Mouse (Mus musculus) heart, adult 2 months (tissue): Measurements from ENCODE around the gene Ep300.

ENCODE experiments used
- EP300 ChIP-seq: fragments of 200-500 bp; IDR thresholded peaks from 2 replicates; pipeline ENCODE4 v1.6.1; 2011; ENCODE audit warnings: low read depth, low read length, control low read depth; ENCODE audit not compliant: insufficient read depth
- POLR2A ChIP-seq: fragments of 200-500 bp; IDR thresholded peaks from 2 replicates; pipeline ENCODE4 v1.6.1; 2011; ENCODE audit warnings: mild to moderate bottlenecking, low read depth, low read length, control low read depth; ENCODE audit not compliant: insufficient read depth

DNA sequence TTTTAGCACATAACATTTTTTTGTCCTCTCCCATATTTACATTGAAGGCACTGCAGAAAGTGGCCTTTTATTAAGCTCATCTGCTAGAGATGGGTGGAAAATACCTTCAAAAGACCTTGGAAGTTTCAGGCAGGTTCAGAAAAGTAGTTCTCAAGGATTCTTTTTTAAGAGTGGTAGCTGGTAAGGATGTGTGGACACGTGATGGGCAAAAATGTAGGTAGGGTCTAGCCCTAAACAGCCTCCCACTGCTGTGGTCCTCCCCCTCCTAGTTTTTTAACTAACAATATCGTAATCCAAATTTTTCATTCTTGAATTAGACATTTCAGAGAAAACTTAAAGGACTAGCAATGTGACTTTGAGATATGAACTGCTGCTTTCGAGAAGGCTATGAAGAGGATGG, 685 bp upstream of the Ep300 start:
- TF ChIP-seq EP300, result no peak
- TF ChIP-seq POLR2A, result no peak
